Mouse (Mus musculus) R1 (cell line): Measurements from ENCODE around the gene Siah3.

ENCODE experiments used
- DNase-seq: peaks from one replicate; pipeline ENCODE4 v3.0.0-alpha.2; 2018; ENCODE audit warnings: low read depth, low spot score

The Siah3 gene

GRCm38 (mm10) chr14:75463171-75463570 lies 7.4 kb downstream of the Siah3 start:
- no peak for DNase-seq

GRCm38 (mm10) chr14:75468941-75469340 lies 13.2 kb downstream of the Siah3 start:
- no peak for DNase-seq

- DNase-seq = no peak
Measured at GRCm38 (mm10) chr14:75473061-75473930, 17.5 kb downstream of the Siah3 start.

- no peak for DNase-seq
Measured at GRCm38 (mm10) chr14:75475887-75476286, 20.1 kb downstream of the Siah3 start.

- DNase-seq = no peak
Measured at GRCm38 (mm10) chr14:75482231-75483175, 26.7 kb downstream of the Siah3 start.

- no peak for DNase-seq
Measured at GRCm38 (mm10) chr14:75483176-75483546, 27.4 kb downstream of the Siah3 start.

- no peak for DNase-seq
Measured at GRCm38 (mm10) chr14:75487932-75488331, 32.1 kb downstream of the Siah3 start.

GRCm38 (mm10) chr14:75493555-75494194 lies 37.9 kb downstream of the Siah3 start:
- DNase-seq = no peak

GRCm38 (mm10) chr14:75494926-75495325 lies 39.1 kb downstream of the Siah3 start:
- no peak for DNase-seq

- DNase-seq = no peak
Measured at GRCm38 (mm10) chr14:75501501-75501990, 45.8 kb downstream of the Siah3 start.

GRCm38 (mm10) chr14:75502446-75502845 lies 46.7 kb downstream of the Siah3 start:
- no peak for DNase-seq

GRCm38 (mm10) chr14:75504255-75504654 lies 48.5 kb downstream of the Siah3 start:
- no peak for DNase-seq

GRCm38 (mm10) chr14:75505126-75505840 lies 49.5 kb downstream of the Siah3 start:
- DNase-seq = peak; percentile 77

GRCm38 (mm10) chr14:75506246-75506645 lies 50.5 kb downstream of the Siah3 start:
- no peak for DNase-seq

- DNase-seq = peak; percentile 19
Measured at GRCm38 (mm10) chr14:75510125-75510524, 54.3 kb downstream of the Siah3 start.

- DNase-seq = no peak
Measured at GRCm38 (mm10) chr14:75512946-75513345, 57.2 kb downstream of the Siah3 start.

- DNase-seq = no peak
Measured at GRCm38 (mm10) chr14:75516161-75516560, 60.4 kb downstream of the Siah3 start.

GRCm38 (mm10) chr14:75516917-75517595 lies 61.3 kb downstream of the Siah3 start:
- no peak for DNase-seq

- no peak for DNase-seq
Measured at GRCm38 (mm10) chr14:75518196-75518887, 62.6 kb downstream of the Siah3 start.

- no peak for DNase-seq
Measured at GRCm38 (mm10) chr14:75518899-75519298, 63.1 kb downstream of the Siah3 start.
